Mouse (Mus musculus): ENCODE measurements around the gene Uqcrh.

The Uqcrh gene

DNA sequence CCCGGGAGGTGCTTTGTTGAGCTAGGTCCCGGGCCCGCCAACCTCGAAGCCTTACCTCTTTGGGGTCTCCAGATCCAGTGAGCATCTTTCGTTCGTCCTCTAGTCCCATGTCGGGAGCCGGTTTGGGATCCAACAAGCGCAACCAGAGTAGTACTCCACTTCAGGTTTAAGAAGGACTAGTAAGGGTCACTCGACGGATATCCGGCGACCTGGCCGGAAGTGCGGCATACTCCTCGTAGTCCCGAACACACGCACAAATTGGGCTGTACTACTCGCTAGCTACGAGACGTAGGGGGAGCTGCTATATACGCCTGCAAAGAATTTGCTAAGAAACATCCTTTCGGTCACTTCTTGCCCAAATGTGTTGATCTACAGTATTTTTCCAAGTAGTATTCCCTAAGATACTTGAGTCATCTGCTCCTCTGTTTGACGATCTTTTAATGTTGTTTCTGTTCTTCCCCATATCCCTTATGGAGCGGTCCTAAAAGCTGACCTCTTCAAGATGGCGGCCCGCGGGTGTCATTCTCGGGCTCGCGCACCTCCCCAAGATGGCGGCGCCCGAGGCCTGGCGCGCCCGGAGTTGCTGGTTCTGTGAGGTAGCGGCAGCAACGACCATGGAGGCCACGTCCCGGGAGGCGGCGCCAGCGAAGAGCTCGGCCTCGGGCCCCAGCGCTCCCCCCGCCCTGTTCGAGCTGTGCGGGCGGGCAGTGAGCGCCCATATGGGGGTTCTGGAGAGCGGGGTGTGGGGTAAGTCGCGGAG lies at the start of gene Uqcrh, which contains the start of gene Lrrc41:
Gene Uqcrh (minus strand): TSS at position 211 of the 760 bp plus-strand sequence.
Gene Lrrc41 (plus strand): TSS at position 409 of the 760 bp plus-strand sequence.
- in situ Hi-C loops (cut with MboI; ENCODE audit: low pct_unique_long_range_greater_than_20kb in 1 of 2, low sequenced_read_pairs in 2 of 2, unreplicated experiment in 1 of 2): no loop called here

DNA sequence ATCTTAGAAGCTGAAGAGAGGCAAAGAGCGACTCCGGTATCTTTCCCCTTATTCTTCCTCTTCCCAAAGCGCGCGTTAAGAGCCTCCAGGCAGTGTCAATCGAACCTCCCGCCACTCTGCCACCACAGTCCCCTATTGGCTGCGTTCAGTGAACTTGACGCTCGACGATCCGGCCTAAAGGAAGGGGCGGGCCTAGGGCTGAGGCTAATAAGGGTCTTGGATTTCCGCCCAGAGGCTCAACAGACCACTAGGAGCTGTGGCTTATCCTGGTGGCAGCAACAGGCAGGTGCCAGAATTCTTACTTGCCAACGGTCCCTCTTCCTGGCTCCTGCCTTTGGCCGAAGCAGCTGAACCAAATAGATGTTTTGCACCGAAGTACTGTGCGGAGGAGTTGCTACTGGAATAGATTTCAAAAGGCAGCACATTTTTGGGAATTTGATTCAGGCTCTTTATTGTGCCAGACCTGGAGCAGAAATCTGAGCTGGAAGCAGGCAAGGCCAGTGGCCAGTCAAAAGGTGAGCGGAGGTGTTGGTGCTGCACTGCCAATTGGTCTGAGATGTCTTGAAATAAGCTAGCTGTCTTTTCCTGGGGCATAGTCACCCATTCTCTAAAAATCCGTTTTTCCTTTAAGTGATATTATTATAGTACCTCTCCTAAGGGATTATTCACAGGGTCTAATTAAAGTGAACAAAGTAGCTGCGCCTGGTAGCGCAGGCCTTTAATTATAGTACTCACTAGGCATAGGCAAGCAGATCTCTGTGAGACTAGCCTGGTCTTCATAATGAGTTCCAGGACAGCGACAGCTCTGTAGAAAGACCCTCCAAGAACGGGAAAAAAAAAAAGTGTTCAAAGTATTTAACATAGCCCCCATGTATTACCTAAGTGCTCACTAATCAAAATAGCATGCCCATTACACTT lies 49.0 kb upstream of the Uqcrh start, which contains the start of the genes Rad54l and Pomgnt1:
Gene Rad54l (minus strand): TSS at position 89 of the 918 bp plus-strand sequence.
Gene Pomgnt1 (plus strand): TSS at position 239 of the 918 bp plus-strand sequence.
- in situ Hi-C loops (cut with MboI; ENCODE audit: low pct_unique_long_range_greater_than_20kb in 1 of 2, low sequenced_read_pairs in 2 of 2, unreplicated experiment in 1 of 2): no loop called here

DNA sequence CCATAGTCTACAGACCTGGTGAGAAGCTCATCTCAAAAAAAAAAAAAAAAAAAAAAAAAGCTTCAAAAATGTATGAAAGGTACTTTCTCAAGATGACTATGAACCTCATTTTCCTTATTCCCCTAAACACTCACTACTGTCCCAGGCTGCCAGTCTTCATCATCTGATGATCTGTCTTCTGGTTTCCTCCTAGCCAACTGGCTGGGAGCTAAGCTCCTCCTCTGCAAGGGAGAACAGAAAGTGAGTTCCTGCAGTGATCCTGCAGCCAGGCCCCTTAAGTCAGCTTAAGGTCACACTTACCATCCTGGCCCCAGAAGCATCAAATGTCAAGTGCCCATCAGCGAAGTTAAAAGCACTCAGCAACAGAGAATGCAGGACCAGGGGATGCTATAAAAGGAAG lies 47.9 kb upstream of the Uqcrh start:
- in situ Hi-C loops (cut with MboI; ENCODE audit: low pct_unique_long_range_greater_than_20kb in 1 of 2, low sequenced_read_pairs in 2 of 2, unreplicated experiment in 1 of 2): no loop called here

DNA sequence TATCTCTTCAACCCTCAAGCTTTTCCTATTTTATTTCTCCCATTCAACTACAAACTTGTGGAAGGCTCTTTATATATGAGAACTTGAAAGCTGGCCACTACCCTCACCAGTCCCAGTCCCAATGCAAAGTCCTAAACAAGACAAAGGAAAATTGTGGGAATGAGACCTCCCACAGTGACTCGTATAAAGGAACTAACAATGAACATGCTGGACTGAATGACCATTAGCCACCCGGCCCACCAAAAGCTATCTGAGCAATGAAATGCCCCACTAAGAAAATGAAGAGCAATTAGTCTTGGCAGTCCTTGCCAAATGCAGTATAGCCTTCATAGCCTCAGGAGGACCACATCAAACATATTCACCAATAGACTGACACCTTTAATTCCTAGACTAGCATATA lies 36.6 kb upstream of the Uqcrh start:
- in situ Hi-C loops (cut with MboI; ENCODE audit: low pct_unique_long_range_greater_than_20kb in 1 of 2, low sequenced_read_pairs in 2 of 2, unreplicated experiment in 1 of 2): no loop called here

DNA sequence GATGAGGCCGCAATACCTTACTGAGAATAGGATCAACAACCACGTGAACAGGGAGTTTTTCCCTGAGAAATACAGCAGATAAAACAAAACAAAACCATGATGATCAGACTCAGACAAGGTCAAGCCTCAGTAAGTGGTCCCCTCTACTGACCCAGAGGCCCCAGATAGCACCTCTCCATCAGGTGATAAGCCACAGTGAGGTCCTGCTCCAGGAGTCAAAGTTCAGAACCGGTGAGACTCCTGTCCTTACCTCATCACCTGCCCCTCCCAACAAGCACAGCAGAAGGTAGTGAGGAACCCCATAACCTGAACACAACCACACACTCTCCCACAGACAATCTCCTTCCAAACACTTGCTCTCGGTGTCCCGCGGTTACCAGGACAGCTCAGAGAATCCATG lies 35.8 kb upstream of the Uqcrh start:
- in situ Hi-C loops (cut with MboI; ENCODE audit: low pct_unique_long_range_greater_than_20kb in 1 of 2, low sequenced_read_pairs in 2 of 2, unreplicated experiment in 1 of 2): no loop called here

DNA sequence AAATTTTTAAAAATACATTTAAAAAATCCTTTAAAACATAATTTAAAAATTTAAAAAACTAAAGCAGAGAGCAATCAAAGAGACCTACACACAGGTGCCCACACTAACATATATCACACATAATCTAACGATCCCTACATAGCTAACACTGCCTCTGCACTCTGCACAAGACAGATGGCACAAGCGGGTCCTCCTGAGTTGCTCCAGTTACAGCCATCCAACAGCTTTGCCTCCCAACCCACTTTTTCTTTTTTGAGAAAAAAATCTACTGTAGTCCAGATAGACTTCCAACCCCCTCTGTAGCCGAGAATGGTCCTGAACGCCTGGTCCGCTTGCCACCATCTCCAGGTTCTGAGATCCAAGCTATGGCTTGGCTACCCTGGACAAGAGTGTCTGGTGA lies 30.4 kb upstream of the Uqcrh start:
- in situ Hi-C loops (cut with MboI; ENCODE audit: low pct_unique_long_range_greater_than_20kb in 1 of 2, low sequenced_read_pairs in 2 of 2, unreplicated experiment in 1 of 2): no loop called here

DNA sequence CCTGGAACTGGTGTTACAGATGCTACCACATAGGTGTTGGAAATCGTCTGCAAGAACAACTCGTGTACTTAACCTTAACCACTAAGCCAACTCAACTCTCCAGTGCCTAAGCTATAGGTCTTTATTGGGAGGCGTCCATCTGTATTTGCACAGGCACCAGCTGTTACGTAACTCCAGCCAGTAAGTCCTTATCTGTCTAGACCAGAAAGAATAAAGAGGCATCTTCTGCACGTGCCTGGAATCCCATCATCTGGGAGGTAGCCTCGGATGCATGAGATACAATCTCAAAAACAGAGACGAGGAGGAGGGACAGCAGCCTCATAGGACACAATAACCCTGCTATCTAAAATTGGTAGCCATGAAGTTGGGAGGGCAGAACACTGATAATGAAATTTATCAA lies 26.1 kb upstream of the Uqcrh start:
- in situ Hi-C loops (cut with MboI; ENCODE audit: low pct_unique_long_range_greater_than_20kb in 1 of 2, low sequenced_read_pairs in 2 of 2, unreplicated experiment in 1 of 2): no loop called here

DNA sequence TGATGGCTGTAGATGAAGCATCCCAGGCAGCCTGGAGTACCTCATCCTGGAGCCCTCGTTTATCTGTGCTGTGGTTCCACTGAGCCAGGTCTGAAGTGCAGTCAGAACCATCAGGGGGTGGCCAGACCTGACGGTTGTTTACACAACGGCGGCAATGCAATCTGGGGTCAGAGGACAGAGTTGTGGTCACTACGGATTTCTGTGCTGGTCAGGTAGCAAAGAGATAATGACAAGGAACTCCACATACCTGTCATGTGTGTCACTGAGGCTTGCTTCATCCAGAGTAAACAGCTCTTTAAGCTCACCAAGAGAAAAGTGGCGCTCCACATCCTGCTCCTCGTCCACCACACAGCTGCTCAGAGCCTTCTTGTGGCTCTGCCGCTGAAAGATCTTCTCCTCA lies 22.3 kb upstream of the Uqcrh start:
- in situ Hi-C loops (cut with MboI; ENCODE audit: low pct_unique_long_range_greater_than_20kb in 1 of 2, low sequenced_read_pairs in 2 of 2, unreplicated experiment in 1 of 2): no loop called here

DNA sequence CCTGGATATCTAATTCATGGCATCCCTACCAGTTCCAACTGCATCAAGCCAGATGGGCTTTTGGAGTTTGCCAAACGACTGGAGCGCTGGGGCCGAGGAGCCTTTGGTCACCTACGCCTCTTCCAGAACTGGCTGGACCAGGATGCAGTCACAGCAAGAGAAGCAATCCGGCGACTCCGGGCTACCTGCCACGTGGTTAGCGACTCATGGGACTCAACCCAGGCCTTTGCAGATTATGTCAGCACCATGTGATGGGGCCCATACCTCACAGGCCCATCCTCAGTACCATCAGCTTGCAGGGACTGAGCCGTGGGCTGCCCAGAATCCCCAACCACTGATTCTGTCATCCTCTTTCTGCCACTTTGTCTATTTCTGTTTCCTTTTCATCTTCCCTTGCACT lies 21.4 kb upstream of the Uqcrh start:
- in situ Hi-C loops (cut with MboI; ENCODE audit: low pct_unique_long_range_greater_than_20kb in 1 of 2, low sequenced_read_pairs in 2 of 2, unreplicated experiment in 1 of 2): no loop called here

DNA sequence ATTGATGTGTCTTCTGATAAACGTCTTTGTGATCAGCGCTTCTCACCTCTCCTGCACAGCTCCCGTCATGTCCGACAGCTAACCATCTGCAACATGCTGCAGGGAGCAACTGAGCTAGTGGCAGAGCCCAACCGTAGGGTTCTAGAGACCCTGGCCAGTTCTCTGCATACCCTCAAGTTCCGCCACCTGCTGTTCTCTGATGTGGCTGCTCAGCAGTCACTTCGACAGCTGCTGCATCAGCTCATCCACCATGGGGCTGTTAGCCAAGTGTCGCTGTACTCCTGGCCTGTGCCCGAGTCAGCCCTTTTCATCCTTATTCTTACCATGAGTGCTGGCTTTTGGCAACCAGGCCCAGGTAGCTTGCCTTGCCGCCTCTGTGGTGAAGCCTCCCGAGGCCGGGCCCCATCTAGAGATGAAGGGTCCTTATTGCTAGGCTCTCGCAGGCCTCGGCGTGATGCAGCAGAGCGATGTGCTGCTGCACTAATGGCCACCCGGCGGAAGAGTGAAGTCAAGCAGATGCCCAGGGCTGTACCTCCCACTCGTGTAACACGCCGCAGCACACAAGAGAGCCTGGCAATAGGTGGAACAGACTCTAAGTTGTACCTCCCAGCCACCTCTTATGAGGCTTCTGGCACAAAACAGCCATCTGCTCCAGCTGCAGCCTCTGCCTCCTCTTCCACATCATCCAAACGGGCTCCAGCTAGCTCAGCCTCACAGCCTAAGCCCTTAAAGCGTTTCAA lies 13.8 kb upstream of the Uqcrh start:
- in situ Hi-C loops (cut with MboI; ENCODE audit: low pct_unique_long_range_greater_than_20kb in 1 of 2, low sequenced_read_pairs in 2 of 2, unreplicated experiment in 1 of 2): no loop called here

DNA sequence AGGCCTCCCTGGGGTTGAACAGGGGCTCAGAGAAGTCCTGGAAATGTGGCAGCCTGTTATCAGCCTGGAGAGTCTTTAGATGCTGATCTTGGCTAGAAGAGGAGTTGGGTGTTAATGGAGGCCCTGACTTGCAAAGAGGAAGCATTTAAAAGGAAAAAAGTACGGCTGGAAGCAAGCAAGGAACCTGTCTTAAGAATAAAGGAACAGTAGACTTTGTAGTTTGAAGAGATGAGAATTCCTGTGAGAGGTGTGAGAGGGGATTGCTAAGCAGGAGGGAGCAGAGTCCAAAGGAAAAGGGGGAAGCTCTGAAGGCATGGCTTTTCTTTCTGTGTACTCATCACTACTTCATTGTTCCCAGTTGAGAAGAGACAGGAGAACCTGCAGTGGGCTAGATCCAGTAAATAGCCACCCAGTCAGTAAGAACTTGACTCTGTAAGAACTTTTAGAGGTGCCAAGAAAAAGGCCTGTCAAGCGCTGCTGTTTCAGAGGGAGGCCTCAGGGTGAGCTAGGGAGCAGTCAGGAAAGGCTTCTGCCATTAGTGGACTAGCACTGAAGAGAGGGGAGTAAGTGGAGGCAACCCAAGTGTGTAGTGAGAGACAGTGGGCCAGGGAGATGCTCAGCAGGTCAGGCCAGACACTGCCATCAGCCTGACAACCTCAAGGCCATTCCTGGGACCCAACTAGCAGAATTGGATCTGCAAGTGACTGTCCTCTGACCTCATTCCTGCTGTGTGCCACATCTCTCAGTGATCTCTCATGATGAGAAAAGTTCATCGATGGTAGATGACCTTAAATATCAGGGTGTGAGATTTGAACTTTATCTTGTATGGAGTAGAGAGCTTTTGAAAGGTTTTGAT lies 2.6 kb upstream of the Uqcrh start:
- in situ Hi-C loops (cut with MboI; ENCODE audit: low pct_unique_long_range_greater_than_20kb in 1 of 2, low sequenced_read_pairs in 2 of 2, unreplicated experiment in 1 of 2): no loop called here

DNA sequence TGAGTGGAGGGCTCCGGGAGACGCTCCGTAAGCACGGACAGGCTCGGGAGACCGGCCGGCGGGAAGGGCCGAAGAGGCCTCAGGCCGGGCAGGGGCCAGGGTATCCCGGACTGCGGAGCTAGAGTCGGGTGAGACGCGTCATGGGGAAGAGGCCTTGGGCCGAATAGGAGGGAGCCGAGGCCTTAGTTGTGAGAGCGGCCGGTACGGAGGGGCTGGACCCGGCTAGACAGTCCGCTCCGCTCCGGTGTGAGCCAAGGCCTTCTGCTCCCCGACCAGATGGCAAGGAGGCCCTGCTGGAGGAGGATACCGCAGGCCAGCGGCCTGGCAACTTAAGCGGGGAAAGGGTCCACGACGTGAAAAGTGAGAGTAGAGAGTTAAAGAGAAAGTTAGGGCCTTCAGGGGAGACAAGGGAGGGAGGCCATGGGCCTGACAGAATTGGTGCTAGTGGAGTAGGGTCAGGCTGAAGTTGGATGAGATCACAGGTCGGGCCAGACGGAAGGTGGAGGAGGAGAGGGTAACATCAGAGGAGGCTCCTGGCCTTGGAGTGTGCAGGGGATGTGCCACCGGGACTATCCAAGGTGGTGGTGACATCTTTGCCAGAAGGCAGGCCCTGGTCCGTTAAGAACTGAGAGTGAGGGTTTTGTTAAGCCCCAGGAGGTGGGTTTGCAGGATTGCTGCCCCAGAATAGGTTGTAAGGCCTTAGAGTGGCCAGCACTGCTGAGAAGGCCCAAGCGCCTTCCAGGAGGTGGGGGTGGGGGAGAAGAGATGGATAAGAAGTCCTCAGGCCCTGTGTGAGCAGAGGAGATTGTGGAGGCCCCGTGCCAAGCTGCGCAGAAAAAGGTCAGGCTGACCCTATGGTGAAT lies 1.7 kb upstream of the Uqcrh start:
- in situ Hi-C loops (cut with MboI; ENCODE audit: low pct_unique_long_range_greater_than_20kb in 1 of 2, low sequenced_read_pairs in 2 of 2, unreplicated experiment in 1 of 2): no loop called here

DNA sequence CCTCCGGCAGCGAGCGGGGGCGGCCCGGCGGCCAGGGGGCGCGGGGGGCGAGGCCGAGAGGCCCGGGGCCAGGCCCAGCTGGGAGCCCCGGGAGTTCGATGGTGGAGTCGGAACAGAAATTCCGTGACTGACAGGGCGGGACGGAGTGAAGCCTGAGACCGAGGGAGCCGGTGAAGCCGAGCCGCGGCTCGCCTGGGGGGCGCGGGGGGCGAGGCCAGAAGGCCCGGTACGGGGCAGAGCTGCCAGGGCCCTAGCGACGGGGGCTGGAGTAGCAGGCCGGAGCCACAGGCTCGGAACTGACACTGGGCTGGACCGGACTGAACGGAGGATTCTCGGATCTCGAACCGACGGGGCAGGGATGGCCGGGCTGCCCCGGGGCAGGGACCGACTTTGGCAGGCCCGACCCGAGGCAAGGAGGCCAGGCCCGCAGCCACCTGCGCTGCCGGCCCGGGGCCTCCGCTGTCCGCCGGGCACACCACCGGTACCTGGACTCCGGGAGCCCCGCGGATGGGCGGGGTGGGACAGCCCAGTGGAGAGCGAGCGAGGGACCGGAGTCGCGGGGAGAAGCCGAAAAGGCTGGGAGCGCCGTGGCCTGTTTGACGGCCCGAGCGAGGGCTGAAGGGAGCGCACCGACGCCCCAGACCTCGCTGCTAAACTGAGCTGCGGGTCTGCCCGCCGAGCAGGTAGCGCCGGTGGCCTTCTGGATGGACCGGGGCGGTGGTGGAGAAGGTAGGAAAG lies 929 bp upstream of the Uqcrh start:
- in situ Hi-C loops (cut with MboI; ENCODE audit: low pct_unique_long_range_greater_than_20kb in 1 of 2, low sequenced_read_pairs in 2 of 2, unreplicated experiment in 1 of 2): no loop called here

DNA sequence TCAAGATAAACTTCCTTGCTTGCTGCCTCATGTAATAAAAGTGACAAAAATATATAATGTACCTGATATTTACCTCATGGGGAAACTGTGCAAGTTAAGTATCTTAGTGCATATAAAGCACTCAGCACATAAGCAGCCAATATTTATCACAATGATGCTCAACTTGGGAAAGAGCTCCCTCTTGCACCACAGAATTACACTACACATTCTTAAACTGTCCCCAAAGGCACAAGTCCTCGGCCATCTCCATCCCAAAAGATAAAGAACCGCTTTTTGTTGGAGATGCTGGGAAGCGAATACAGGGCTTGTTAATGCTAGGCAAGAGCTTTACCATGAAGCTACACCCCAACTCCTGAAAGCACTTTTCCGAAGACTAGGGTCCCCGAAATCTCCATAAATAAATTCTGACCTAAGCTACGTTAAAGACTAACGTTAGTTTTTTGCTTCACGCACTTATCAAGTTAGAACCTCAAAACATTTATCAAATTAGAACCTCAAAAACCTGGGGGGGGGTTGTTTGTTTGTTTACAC lies 661 bp downstream of the Uqcrh start:
- in situ Hi-C loops (cut with MboI; ENCODE audit: low pct_unique_long_range_greater_than_20kb in 1 of 2, low sequenced_read_pairs in 2 of 2, unreplicated experiment in 1 of 2): no loop called here

DNA sequence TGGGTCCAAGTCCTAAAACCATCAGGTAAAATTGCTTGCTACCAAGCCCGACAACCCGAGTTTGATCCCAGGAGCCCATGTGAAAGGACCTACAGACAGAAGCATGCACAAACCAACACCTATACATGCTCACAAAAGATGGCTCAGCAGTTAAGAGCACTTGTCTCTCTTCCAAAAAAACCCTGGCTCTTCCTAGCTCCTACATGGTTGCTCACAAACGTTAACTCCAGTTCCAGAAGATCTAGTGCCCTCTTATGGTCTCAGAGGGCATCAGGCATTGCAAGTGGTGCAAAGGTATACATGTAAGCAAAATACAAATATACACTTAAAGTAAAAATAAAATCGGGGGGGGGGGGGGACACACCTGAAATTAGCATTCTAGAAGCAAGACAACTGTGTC lies 1.7 kb downstream of the Uqcrh start:
- in situ Hi-C loops (cut with MboI; ENCODE audit: low pct_unique_long_range_greater_than_20kb in 1 of 2, low sequenced_read_pairs in 2 of 2, unreplicated experiment in 1 of 2): no loop called here

DNA sequence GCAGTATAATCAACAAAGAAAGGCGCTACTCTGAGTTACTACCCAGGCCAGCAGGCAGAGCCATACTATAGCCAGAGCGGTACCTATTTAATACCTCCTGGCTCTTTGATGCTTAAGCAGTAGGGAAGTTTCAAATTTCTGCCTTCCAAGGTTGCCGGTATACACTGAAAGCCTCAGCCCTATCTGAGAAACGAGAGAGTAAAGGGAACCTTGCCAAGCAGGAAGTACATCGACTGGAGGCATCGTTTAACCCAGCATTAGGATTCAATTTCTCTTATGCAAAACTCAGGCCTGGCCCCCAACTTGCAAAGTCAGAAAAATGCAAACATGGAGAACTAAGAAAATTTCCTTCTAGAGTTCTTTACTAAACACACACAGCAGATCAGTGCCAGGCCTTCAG lies 4.8 kb downstream of the Uqcrh start:
- in situ Hi-C loops (cut with MboI; ENCODE audit: low pct_unique_long_range_greater_than_20kb in 1 of 2, low sequenced_read_pairs in 2 of 2, unreplicated experiment in 1 of 2): no loop called here
